Mouse (Mus musculus) myocyte (in vitro differentiated cells): Measurements from ENCODE around the gene Opn4.

Experiments used
- CEBPB ChIP-seq: IDR thresholded peaks from 2 replicates; pipeline ENCODE4 v1.6.1; 2011; ENCODE audit warnings: mild to moderate bottlenecking, moderate library complexity; ENCODE audit not compliant: poor library complexity, insufficient read depth, severe bottlenecking
- POLR2A ChIP-seq: IDR thresholded peaks from one replicate; pipeline ENCODE4 v1.6.1; 2011; ENCODE audit warnings: low read depth, mild to moderate bottlenecking, control low read depth, moderate library complexity; ENCODE audit not compliant: insufficient read length
- USF1 ChIP-seq: IDR thresholded peaks from one replicate; pipeline ENCODE4 v1.6.1; 2011; ENCODE audit warnings: low read depth, mild to moderate bottlenecking, control low read depth, moderate library complexity

DNA sequence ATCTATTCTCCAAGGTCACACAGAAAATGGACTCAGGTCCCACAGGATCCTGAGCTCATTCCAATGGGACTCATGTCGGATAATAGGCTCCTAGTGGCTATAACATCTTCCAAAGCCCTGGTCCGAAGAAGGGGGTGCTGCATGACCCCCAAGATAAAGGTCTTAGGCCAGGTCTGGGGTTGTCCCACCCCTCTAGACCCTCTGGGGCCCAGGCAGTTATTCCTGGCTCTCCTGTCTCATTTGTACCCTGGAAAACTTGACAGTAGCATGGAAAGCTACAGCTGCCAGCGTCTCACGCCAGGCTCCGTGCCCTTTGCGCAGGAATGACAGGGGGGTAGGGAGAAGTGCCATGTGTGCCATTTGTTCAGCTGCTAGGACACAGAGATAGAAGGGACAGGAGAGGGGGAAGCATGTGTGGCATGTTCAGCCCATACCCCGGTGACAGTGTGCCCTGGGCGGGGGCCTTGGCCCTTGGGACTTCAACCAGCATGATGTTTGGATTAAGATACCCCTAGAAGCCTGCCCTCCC is 10.7 kb downstream of the Opn4 start:
- TF ChIP-seq POLR2A (no peak), CEBPB (no peak), USF1 (no peak)
